Mouse (Mus musculus) liver, adult (tissue): Measurements from ENCODE around the gene Rnasek.
A peak's percentile ranks its signal among the peaks of the same experiment; 100 is the strongest.

ENCODE experiments used
- GATA4 ChIP-seq: IDR thresholded peaks from 2 replicates; pipeline ENCODE4 v1.6.1; 2014; ENCODE audit warnings: mild to moderate bottlenecking, low read length; ENCODE audit not compliant: insufficient replicate concordance

The Rnasek gene

DNA sequence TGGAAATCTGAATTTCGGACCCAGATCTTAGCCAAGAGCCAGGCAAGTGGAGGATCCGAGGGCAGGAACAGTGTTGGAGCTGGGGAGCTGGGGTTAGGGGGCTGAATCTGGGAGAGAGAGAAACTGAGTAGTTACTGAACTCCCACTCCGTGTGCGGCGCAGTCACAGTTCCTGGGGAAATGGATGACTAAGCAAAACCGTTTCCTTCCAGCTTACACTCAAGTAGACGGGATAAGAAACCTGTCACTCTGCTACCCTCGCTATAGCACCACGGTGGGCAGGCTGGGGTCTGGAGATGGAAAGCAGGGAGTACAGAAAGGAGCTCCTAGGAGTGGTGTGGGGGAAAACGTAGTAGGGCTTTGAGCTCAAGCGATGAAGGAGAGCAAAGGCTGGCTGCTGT lies 10.5 kb upstream of the Rnasek start:
- no peak for TF ChIP-seq GATA4

DNA sequence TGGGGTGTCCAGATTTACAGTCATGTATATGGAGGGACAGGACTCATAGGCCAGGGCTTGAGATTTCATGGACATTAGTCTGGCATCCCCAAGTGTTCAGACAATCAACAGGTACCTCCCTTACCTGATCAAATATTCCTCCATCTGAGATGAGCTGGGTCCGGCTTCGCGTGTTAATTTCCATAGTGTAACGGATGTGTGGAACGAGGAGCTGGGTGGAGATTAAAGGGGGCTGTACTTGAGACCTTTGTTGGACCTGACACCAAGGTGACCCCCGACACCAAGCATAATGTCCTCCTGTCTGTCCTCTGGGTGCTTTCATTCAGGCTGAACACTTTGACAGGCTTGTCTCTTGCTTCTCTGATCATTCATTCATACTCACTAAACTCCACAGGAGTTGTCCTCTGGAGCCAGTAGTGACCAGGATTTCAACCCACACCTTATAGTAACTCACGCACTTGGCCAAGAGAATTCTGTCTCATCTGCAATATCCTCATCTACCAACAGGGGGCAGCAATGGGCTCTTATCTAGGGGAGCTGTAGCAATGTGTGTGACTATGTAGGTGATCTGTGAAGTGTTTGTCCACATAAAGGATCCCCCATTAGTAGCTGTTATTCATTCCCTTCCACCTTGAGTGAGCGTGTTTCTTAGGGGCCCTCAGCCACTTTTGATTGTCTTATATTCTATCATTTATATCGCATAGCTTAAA lies 7.6 kb upstream of the Rnasek start:
- no peak; the same call in 1 of the 2 replicates for TF ChIP-seq GATA4

DNA sequence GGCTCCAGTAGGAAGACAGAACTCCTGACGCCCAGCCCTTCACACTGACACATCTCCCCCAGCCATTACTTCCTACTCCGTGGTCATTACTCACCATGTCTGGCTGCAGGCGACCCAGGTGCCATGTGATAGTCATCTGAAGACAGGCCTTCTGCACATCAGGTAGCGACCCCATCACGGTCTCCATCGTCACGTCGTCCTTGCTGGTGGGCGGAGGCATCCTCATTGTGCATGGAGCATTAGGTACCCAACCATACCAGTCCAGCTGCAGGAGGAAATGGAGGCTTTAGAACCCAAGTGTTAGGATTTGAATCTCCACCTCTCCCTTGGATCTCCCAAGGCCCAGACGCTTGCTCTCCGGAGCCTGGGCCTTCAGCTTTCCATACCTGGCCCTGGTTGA lies 2.9 kb upstream of the Rnasek start:
- no peak for TF ChIP-seq GATA4

DNA sequence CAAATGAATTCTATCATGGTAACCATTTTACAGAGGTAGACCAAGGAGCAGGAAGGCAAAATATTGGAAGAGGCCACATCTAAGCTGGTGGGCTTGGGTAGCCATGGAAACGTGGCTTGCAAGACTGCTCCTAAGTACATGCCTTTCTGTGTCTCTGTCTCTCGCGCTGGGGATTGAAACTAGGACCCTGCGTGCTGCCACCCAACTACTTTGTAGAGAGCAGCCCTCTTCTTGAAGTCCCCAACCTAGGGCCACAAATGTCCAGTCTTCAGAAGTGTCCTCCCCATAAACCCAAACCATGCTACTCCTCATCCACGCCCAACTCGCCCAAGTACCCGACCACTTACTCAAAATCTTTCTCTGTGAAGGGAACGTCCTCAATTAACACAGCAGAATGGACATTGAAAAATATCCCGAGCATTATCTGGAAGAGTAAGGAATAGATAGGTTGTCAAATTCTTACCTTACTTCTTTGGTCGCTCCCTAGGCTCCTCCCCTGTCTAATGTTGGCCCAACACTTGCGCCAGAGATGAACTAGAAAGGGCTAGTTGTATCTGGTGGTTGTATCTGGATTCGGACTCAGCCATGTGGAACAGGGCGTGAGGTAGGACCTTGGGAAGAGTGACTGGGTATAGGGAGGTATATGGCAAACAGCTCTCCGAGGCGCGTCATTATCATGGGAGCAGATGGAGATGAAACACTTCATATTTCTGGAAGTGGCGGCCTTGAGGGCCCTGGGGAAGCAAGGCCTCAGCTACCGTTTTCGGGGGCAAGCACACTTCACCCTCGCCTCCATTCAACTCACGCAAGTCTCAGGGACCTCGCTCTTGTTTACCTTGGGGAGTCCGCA lies 826 bp downstream of the Rnasek start:
- no peak for TF ChIP-seq GATA4

DNA sequence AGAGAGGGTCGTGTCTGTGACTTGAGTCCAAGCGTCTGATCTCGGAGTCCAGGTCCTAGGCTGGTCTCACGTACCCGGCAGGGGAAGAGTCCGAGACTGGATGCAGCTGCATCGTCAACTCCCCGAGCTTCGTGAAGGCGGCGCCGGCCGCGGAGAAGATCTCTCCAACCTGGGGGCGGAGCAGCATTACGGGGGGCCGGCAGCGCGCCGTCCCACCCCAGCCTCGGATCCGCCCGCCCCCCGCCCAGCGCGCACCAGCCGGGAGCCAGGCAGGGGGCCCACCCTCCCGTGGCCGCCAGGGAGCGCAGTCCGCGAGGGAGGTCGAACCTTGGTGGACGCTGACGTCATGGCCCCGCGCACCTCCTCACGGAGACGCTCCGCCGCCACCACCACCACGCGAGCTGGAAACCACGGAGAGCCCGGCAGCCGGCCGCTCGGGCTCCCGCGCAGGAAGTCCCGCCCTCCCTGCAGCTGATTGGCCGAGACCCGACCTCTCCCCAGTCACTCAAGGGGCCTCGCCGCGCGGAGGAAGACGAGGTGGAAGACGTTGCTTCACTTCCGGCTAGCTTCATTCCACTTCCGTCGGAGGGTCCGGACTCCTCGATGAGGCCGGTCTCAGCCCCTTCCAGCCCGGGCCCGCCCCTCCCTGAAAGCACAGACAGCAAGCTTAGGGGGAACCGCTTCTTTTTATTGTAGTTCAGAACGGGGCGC lies 2.0 kb downstream of the Rnasek start, which contains the start of gene 0610010K14Rik:
TSS of gene 0610010K14Rik (minus strand) at position 458 of the 711 bp plus-strand sequence.
- TF ChIP-seq GATA4 = no peak

DNA sequence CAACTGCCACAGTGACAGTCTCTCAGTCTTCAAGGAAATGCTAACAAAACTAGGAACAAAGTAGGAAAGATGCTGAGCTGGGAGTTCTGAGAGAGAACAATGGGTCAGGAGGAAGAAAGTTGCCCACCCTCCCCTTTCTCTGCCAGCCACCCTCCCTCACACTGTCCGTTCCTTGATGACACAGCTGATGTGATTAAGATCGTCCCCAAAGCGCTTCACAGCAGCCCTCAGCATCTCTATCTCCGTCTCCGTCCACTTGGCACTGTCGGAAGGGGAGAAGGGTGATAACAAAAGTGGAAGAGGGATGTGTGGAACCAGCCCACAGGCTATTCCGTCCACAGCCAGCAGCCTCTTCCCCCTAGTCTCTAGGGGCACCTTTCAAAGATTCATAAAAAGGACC lies 2.9 kb downstream of the Rnasek start:
- TF ChIP-seq GATA4 = no peak

DNA sequence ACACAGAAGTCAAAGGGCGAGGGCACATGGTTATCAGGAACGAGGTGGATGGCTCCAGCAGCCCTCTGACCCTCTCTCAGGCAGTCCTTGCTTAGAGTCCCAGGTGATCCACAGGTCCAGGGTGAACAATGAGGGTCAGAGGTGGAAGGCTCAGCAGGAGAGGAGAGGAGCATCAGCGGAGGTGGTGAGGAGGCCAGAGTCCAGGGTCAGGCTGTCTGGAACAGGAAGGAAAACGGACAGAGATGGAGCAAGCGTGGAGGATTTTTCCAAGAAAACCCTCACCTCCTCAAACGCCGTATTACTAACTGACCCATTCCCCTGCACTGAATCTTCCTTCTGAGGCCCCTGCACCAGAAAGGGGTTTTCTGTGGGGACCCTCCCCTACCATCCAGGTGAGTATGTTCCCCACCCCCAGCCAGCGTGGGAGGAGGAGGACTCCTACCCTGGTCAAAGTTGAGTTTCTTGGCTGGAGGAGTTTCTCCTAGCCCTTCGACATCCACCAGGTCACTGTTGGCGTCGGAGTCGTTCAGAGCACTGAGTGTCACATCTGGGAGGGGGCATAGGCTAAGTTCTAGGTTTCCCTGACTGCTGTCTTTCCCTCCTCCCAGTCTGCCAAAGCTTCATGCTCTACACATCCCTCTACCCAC lies 4.3 kb downstream of the Rnasek start:
- no peak for TF ChIP-seq GATA4

DNA sequence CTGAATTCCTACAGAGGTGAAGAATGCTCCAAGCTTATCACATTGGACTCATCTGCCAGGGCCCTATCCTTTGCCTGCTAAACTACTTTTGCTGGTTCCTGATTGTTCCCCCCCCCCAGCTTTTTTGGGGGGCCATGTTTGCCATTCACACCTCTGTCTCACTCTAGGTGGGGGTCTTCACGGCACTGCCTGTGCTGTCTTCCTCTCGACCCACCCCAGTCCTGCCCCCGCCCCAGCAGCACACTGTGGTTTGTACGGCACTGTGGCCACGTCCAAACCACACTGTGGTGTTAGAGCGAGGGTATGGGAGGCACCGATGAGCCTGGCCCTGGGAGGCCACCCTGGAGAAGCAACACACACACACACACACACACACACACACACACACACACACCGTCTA lies 5.1 kb downstream of the Rnasek start:
- no peak for TF ChIP-seq GATA4

DNA sequence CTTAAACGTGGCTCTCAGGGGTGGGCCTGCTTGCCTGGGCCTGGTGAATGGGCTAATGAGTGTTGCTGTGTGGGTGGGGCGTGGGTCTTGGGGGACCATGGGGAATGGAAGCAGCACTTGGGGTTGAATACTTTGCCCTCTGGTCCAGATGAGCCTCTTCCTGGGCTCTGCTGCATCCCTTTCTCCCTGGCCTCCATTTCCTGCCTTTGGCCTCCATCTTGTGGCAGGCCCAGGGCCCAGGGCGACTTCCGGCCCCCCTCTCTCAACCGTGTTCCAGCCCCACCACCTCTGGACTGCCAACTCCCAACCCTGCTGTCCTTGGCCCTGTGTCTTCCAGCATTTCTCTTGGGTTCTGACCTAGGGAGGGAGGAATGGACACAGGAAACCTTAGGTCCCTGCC lies 5.6 kb downstream of the Rnasek start:
- TF ChIP-seq GATA4 = no peak

DNA sequence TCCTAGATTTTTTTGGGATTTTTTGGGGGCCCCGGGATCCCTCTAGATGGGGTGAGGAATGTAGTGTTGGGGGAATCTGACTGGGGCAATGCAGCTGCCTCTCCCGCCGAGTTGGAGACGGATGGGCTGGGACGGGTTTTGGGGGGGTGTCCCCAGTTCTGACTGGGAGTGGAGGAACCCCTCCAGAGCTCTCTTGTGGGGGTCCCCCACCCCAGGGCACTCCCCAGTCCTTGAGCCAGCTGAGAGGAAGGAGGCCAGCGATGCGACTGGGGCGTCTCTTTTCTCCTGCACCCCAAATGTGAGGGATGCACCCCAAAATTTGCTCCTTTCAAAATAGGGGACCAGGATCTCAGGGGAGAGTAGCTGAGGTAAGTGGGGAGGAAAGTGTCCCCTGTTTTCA lies 6.6 kb downstream of the Rnasek start:
- TF ChIP-seq GATA4 = no peak

DNA sequence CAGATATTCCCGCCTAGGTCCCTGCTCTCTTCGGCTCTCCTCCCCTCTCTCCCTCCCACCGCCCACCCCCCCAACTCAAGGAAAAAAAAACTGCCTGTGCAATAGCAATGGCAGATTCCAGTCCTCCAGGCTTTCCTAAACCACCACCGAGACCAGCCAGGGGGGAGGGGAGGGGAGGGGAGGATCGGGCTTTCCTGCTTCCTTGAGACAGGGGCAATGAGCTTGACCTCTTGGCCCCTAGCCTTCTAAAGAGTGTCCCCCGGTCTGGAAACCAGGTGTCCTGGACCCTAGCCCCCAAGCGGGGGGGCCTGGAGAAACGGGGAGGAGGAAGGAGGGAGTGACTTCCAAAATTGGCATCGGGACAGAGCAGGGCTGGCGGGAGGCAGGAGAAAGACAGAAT lies 7.1 kb downstream of the Rnasek start:
- TF ChIP-seq GATA4 = no peak

DNA sequence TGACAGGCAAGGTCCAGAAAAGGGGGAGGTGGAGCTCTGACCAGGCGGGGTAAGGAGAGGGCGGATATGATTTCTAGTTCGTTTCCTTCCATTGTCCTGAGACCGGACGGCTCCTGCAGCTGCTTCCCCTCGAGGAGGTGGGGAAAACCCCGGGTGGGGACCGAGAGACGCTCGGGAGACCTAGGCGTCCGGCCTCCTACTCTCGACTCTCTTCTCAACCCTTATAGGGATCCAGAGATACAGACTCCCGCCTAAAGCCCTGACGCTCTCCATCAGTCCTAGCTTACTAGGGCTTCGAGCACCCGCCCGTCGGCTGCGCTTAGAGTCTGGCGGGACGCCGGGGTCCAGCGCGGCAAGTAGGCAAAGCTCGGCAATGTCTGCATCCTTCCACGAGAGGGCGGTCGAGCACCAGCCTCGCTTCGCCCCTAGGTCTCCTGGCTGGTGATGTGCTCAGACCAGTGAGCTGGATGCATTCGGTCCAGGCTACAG lies 9.4 kb downstream of the Rnasek start:
- TF ChIP-seq GATA4 = peak; percentile 33; the same call in 1 of the 2 replicates

DNA sequence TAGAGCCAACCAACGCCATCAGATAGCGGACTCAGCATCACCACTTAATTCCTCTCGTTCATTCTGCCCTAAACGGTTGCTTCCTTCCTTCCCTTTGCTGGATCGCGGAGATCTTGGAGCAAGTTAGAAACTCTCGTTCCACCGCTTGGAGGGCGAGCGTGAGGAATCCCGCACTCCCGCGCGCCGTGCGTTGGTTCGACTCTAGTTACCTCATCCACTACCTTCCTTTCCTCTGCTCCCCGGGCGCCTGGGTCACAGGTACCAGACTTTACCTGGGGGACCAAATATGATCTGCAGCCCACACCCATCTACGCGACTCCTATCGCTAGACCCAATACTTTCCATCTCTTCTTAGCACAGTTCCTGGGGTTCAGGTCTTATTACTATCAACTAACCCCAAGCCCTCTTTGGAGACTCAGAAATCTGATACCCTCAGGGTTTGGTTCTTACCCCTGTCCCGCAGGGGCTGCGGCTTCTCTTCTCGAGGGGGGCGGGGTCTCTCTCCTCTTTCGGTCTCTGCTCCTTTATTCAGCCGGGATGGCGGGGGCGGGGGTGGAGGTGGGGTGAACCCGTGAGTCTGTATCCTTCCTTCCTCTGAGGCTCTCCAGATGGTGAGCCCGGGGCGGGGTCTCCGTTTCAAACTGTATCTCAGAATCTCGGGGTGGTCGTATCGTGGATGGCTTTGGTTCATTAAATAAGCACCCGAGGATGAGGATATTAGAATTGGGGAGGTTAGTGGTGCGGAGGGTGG lies 10.2 kb downstream of the Rnasek start, which contains the start of gene Bcl6b:
TSS of gene Bcl6b (minus strand) at position 539 of the 751 bp plus-strand sequence.
- no peak for TF ChIP-seq GATA4

DNA sequence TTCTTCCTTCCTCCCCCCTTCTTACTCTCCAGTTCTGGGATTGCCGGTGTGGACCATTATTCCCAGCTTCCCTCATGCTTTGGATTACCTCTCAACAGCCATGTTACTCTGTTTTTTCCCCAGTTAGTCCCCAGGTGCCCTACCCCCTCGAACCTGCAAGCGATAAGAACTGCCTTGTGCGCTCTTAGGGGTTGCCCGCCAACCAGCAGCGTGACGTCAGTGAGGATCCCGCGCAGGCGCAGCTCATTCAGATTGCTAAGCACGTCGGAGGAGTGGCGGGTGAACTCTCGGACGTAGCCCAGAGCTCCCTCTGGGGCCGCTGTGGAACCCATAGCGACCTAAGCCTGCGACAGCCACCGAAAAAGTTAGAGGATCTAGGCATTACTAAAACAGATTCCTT lies 10.8 kb downstream of the Rnasek start:
- peak; percentile 32; the same call in 1 of the 2 replicates for TF ChIP-seq GATA4
